Mouse (Mus musculus): ENCODE results near the gene Yars2.
"Not testable (repeated sequence)": the region's sequence is repeated elsewhere in the genome, so short reads cannot be mapped to it uniquely, and the experiment has no call there.

Yars2 gene

GRCm38 (mm10) chr16:16302369-16303137, at the start of gene Yars2:
Gene Yars2 (plus strand): TSS chr16:16302965.
- peak; percentile 93 for DNase-seq (ENCODE audit: low read depth)

GRCm38 (mm10) chr16:16253326-16254074, 49.3 kb upstream of the Yars2 start:
- DNase-seq (ENCODE audit: low read depth) = no peak

- no peak for DNase-seq (ENCODE audit: low read depth)
These were observed 47.5 kb upstream of the Yars2 start for GRCm38 (mm10) chr16:16255217-16255616.

- DNase-seq (ENCODE audit: low read depth) = no peak
These were observed 46.9 kb upstream of the Yars2 start for GRCm38 (mm10) chr16:16255874-16256273.

GRCm38 (mm10) chr16:16256672-16257071, 46.1 kb upstream of the Yars2 start:
- DNase-seq (ENCODE audit: low read depth) = no peak

- no peak for DNase-seq (ENCODE audit: low read depth)
These were observed 41.9 kb upstream of the Yars2 start for GRCm38 (mm10) chr16:16260882-16261281.

- no peak for DNase-seq (ENCODE audit: low read depth)
These were observed 41.3 kb upstream of the Yars2 start for GRCm38 (mm10) chr16:16261481-16261880.

- DNase-seq (ENCODE audit: low read depth) = no peak
These were observed 40.3 kb upstream of the Yars2 start for GRCm38 (mm10) chr16:16262436-16262835.

GRCm38 (mm10) chr16:16272978-16273377, 29.8 kb upstream of the Yars2 start:
- no peak for DNase-seq (ENCODE audit: low read depth)

- DNase-seq (ENCODE audit: low read depth) = no peak
These were observed 29.0 kb upstream of the Yars2 start for GRCm38 (mm10) chr16:16273752-16274151.

GRCm38 (mm10) chr16:16303138-16303827, 518 bp downstream of the Yars2 start:
- peak; percentile 43 for DNase-seq (ENCODE audit: low read depth)

GRCm38 (mm10) chr16:16303888-16304287, 1.1 kb downstream of the Yars2 start:
- DNase-seq (ENCODE audit: low read depth) = peak; percentile 26

- DNase-seq (ENCODE audit: low read depth) = no peak
These were observed 8.6 kb downstream of the Yars2 start for GRCm38 (mm10) chr16:16311319-16311718.

- DNase-seq (ENCODE audit: low read depth) = no peak
These were observed 23.1 kb downstream of the Yars2 start for GRCm38 (mm10) chr16:16325775-16326336.

- DNase-seq (ENCODE audit: low read depth) = no peak
These were observed 43.7 kb downstream of the Yars2 start for GRCm38 (mm10) chr16:16346420-16346819.

GRCm38 (mm10) chr16:16357908-16358307, 55.1 kb downstream of the Yars2 start:
- no peak for DNase-seq (ENCODE audit: low read depth)

- DNase-seq (ENCODE audit: low read depth) = peak; percentile 92
These were observed 55.8 kb downstream of the Yars2 start, which contains the start of gene Dnm1l for GRCm38 (mm10) chr16:16358481-16359100. Gene Dnm1l (minus strand): TSS chr16:16358959.

GRCm38 (mm10) chr16:16359101-16359482, 56.3 kb downstream of the Yars2 start:
- DNase-seq (ENCODE audit: low read depth) = not testable (repeated sequence)

All from naive thymus-derived CD4-positive, alpha-beta T cell, adult 2 months (primary cell).